Mouse (Mus musculus) layer of hippocampus, adult 8-10 months (tissue): ENCODE data around the gene Tspan4. TPM values are rescaled to one million over a fixed set of nuclear protein-coding genes. Genes with fewer than 3 reads are reported as not detected.
A peak's percentile ranks its signal among the peaks of the same experiment; 100 is the strongest.
"Not testable (repeated sequence)": the region's sequence is repeated elsewhere in the genome, so short reads cannot be mapped to it uniquely, and the experiment has no call there.

Source experiments
- DNase-seq, 2 experiments: peaks; one replicate each; pipeline ENCODE4 v3.0.0; 2022; ENCODE audit warnings: low spot score in 2 of 2
- total RNA-seq, 4 experiments: library from RNA; stranded (reverse); gene quantifications; 2 replicates each; pipeline ENCODE4 v1.2.4; 2022

Tspan4 gene
- total RNA-seq, 4 experiments from 2014 or later: 14.7 to 38.7 (median 26.7) TPM

- no peak for DNase-seq
Measured at GRCm38 (mm10) chr7:141438201-141438968, 36.7 kb upstream of the Tspan4 start.

GRCm38 (mm10) chr7:141439140-141439679, 35.8 kb upstream of the Tspan4 start:
- DNase-seq: no peak

- no peak for DNase-seq
Measured at GRCm38 (mm10) chr7:141439811-141440210, 35.2 kb upstream of the Tspan4 start.

- no peak for DNase-seq
Measured at GRCm38 (mm10) chr7:141440613-141441012, 34.4 kb upstream of the Tspan4 start.

- no peak for DNase-seq
Measured at GRCm38 (mm10) chr7:141441460-141441859, 33.6 kb upstream of the Tspan4 start.

- no peak for DNase-seq
Measured at GRCm38 (mm10) chr7:141442199-141442598, 32.8 kb upstream of the Tspan4 start.

GRCm38 (mm10) chr7:141443081-141443821, 31.8 kb upstream of the Tspan4 start:
- DNase-seq: no peak

- DNase-seq: no peak
Measured at GRCm38 (mm10) chr7:141443828-141444237, 31.2 kb upstream of the Tspan4 start, which contains the start of gene Pidd1. TSS of gene Pidd1 (minus strand) at chr7:141444025.

GRCm38 (mm10) chr7:141446374-141446773, 28.7 kb upstream of the Tspan4 start:
- not testable (repeated sequence) for DNase-seq

GRCm38 (mm10) chr7:141447110-141447991, 27.7 kb upstream of the Tspan4 start, which contains the start of gene Rplp2:
TSS of gene Rplp2 (plus strand) at chr7:141447370.
- DNase-seq: peak; percentile 92 to 95

- no peak for DNase-seq
Measured at GRCm38 (mm10) chr7:141451928-141452327, 23.1 kb upstream of the Tspan4 start.

GRCm38 (mm10) chr7:141453636-141454035, 21.4 kb upstream of the Tspan4 start:
- DNase-seq: no peak

- peak; percentile 79 to 82 for DNase-seq
Measured at GRCm38 (mm10) chr7:141454967-141455551, 20.0 kb upstream of the Tspan4 start, which contains the start of gene Pnpla2. TSS of gene Pnpla2 (plus strand) at chr7:141455198.

GRCm38 (mm10) chr7:141455610-141456314, 19.3 kb upstream of the Tspan4 start:
- no peak for DNase-seq

GRCm38 (mm10) chr7:141456739-141457138, 18.3 kb upstream of the Tspan4 start:
- DNase-seq: no peak

- DNase-seq: no peak
Measured at GRCm38 (mm10) chr7:141457236-141457635, 17.8 kb upstream of the Tspan4 start.

GRCm38 (mm10) chr7:141457986-141458660, 16.9 kb upstream of the Tspan4 start:
- DNase-seq: no peak

- no peak for DNase-seq
Measured at GRCm38 (mm10) chr7:141458661-141459060, 16.4 kb upstream of the Tspan4 start.

GRCm38 (mm10) chr7:141459301-141459711, 15.7 kb upstream of the Tspan4 start:
- no peak for DNase-seq
